Mouse (Mus musculus): ENCODE results near the gene Hist1h4i. TPM values are rescaled to one million over a fixed set of nuclear protein-coding genes. Genes with fewer than 3 reads are reported as not detected.
"Not testable (repeated sequence)": the region's sequence is repeated elsewhere in the genome, so short reads cannot be mapped to it uniquely, and the experiment has no call there.

Hist1h4i gene
- polyA plus RNA-seq, 1 experiment from 2014 or later = 18.0 TPM

GRCm38 (mm10) chr13:22039951-22040463, 1.2 kb downstream of the Hist1h4i start:
- Histone ChIP-seq H3K36me3 (ENCODE audit: control insufficient read depth, insufficient read depth, low read length) (no peaks in the 10 kb centered on the region), H3K27ac (ENCODE audit: low read depth, low read length) (peak overlapping the region; percentile 86; the same call in 1 of the 2 replicates), H3K4me1 (ENCODE audit: control insufficient read depth, insufficient read depth, low read length) (peaks cover 24% of the 10 kb centered on the region), H3K4me3 (ENCODE audit: low read depth, low read length) (peak overlapping the region; percentile 38), H3K4me2 (ENCODE audit: low read length) (peak overlapping the region; percentile 72), H3K27me3 (replicated peaks; ENCODE audit: control insufficient read depth, insufficient read depth, low read length) (no peaks in the 10 kb centered on the region), H3K9me3 (replicated peaks; ENCODE audit: control insufficient read depth, low read length) (no peaks in the 10 kb centered on the region), H3K9ac (ENCODE audit: low read length) (peak overlapping the region; percentile 62)
- 4% methylated on average over 2 of the region's 2 CpGs for WGBS
- DNase-seq (ENCODE audit: low spot score) = no peak
- ATAC-seq = no peak

GRCm38 (mm10) chr13:22039364-22039763, 1.8 kb downstream of the Hist1h4i start:
- H3K4me3 ChIP-seq (ENCODE audit: low read depth, low read length) = no peak overlapping the region
- H3K27me3 ChIP-seq (replicated peaks; ENCODE audit: control insufficient read depth, insufficient read depth, low read length) = no peaks in the 10 kb centered on the region
- H3K9me3 ChIP-seq (replicated peaks; ENCODE audit: control insufficient read depth, low read length) = no peaks in the 10 kb centered on the region
- no peak for ATAC-seq
- DNase-seq (ENCODE audit: low spot score) = no peak
- 54% methylated on average over 5 of the region's 5 CpGs for WGBS
- peak overlapping the region; percentile 72; the same call in 1 of the 2 replicates for H3K4me2 ChIP-seq (ENCODE audit: low read length)
- H3K9ac ChIP-seq (ENCODE audit: low read length) = no peak overlapping the region
- H3K36me3 ChIP-seq (ENCODE audit: control insufficient read depth, insufficient read depth, low read length) = no peaks in the 10 kb centered on the region
- H3K4me1 ChIP-seq (ENCODE audit: control insufficient read depth, insufficient read depth, low read length) = peaks cover 26% of the 10 kb centered on the region
- no peak overlapping the region for H3K27ac ChIP-seq (ENCODE audit: low read depth, low read length)

GRCm38 (mm10) chr13:22037415-22037814, 3.7 kb downstream of the Hist1h4i start:
- Histone ChIP-seq H3K4me2 (ENCODE audit: low read length) (0 out of 2 replicates have a peak overlapping the region, but pooled peaks have one; percentile 64), H3K4me1 (ENCODE audit: control insufficient read depth, insufficient read depth, low read length) (peaks cover 21% of the 10 kb centered on the region), H3K4me3 (ENCODE audit: low read depth, low read length) (no peak overlapping the region), H3K36me3 (ENCODE audit: control insufficient read depth, insufficient read depth, low read length) (no peaks in the 10 kb centered on the region), H3K9ac (ENCODE audit: low read length) (no peak overlapping the region), H3K27ac (ENCODE audit: low read depth, low read length) (no peak overlapping the region), H3K27me3 (replicated peaks; ENCODE audit: control insufficient read depth, insufficient read depth, low read length) (no peaks in the 10 kb centered on the region), H3K9me3 (replicated peaks; ENCODE audit: control insufficient read depth, low read length) (no peaks in the 10 kb centered on the region)
- no peak for ATAC-seq
- WGBS = 69% methylated on average over 2 of the region's 2 CpGs
- no peak for DNase-seq (ENCODE audit: low spot score)

- H3K4me1 ChIP-seq (ENCODE audit: control insufficient read depth, insufficient read depth, low read length) = peaks cover 18% of the 10 kb centered on the region
- no peaks in the 10 kb centered on the region for H3K36me3 ChIP-seq (ENCODE audit: control insufficient read depth, insufficient read depth, low read length)
- peak overlapping the region; percentile 35 for H3K4me3 ChIP-seq (ENCODE audit: low read depth, low read length)
- H3K9ac ChIP-seq (ENCODE audit: low read length) = peak overlapping the region; percentile 66
- H3K27ac ChIP-seq (ENCODE audit: low read depth, low read length) = peak overlapping the region; percentile 88
- ATAC-seq = no peak
- H3K4me2 ChIP-seq (ENCODE audit: low read length) = peak overlapping the region; percentile 64
- H3K9me3 ChIP-seq (replicated peaks; ENCODE audit: control insufficient read depth, low read length) = no peaks in the 10 kb centered on the region
- DNase-seq (ENCODE audit: low spot score) = no peak
- WGBS = 50% methylated on average over 3 of the region's 3 CpGs
- no peaks in the 10 kb centered on the region for H3K27me3 ChIP-seq (replicated peaks; ENCODE audit: control insufficient read depth, insufficient read depth, low read length)
Measured at GRCm38 (mm10) chr13:22036986-22037385, 4.2 kb downstream of the Hist1h4i start.

GRCm38 (mm10) chr13:22036149-22036956, 4.8 kb downstream of the Hist1h4i start:
- Histone ChIP-seq H3K36me3 (ENCODE audit: control insufficient read depth, insufficient read depth, low read length) (no peaks in the 10 kb centered on the region), H3K9ac (ENCODE audit: low read length) (peak overlapping the region; percentile 66), H3K27me3 (replicated peaks; ENCODE audit: control insufficient read depth, insufficient read depth, low read length) (no peaks in the 10 kb centered on the region), H3K4me1 (ENCODE audit: control insufficient read depth, insufficient read depth, low read length) (peaks cover 16% of the 10 kb centered on the region), H3K4me2 (ENCODE audit: low read length) (peak overlapping the region; percentile 64), H3K27ac (ENCODE audit: low read depth, low read length) (peak overlapping the region; percentile 88), H3K9me3 (replicated peaks; ENCODE audit: control insufficient read depth, low read length) (no peaks in the 10 kb centered on the region), H3K4me3 (ENCODE audit: low read depth, low read length) (peak overlapping the region; percentile 35)
- no peak for DNase-seq (ENCODE audit: low spot score)
- WGBS = 1% methylated on average over 18 of the region's 23 CpGs
- peak; percentile 1; the same call in 1 of the 2 replicates for ATAC-seq

GRCm38 (mm10) chr13:22035267-22036148, 5.7 kb downstream of the Hist1h4i start, which contains the start of the genes Hist1h2ah and Hist1h2bk:
Hist1h2ah (minus strand) TSS chr13:22035568.
Hist1h2bk (plus strand) TSS chr13:22035870.
- peak within 1 kb of the TSS; percentile 64 for H3K4me2 ChIP-seq (ENCODE audit: low read length)
- peak; percentile 98 for ATAC-seq
- not testable (repeated sequence) for H3K36me3 ChIP-seq (ENCODE audit: control insufficient read depth, insufficient read depth, low read length); H3K27me3 ChIP-seq (replicated peaks; ENCODE audit: control insufficient read depth, insufficient read depth, low read length); H3K9me3 ChIP-seq (replicated peaks; ENCODE audit: control insufficient read depth, low read length)
- H3K4me1 ChIP-seq (ENCODE audit: control insufficient read depth, insufficient read depth, low read length) = peaks cover 14% of the 10 kb centered on the region
- H3K9ac ChIP-seq (ENCODE audit: low read length) = peak within 1 kb of the TSS; percentile 66
- WGBS = under 1% methylated on average over 23 of the region's 69 CpGs
- DNase-seq (ENCODE audit: low spot score) = peak; percentile 99
- H3K27ac ChIP-seq (ENCODE audit: low read depth, low read length) = peak within 1 kb of the TSS; percentile 88
- H3K4me3 ChIP-seq (ENCODE audit: low read depth, low read length) = peak within 1 kb of the TSS; percentile 35

GRCm38 (mm10) chr13:22034443-22035266, 6.5 kb downstream of the Hist1h4i start:
- ATAC-seq = no peak
- H3K4me2 ChIP-seq (ENCODE audit: low read length) = peak overlapping the region; percentile 64
- H3K27ac ChIP-seq (ENCODE audit: low read depth, low read length) = peak overlapping the region; percentile 85
- H3K9me3 ChIP-seq (replicated peaks; ENCODE audit: control insufficient read depth, low read length) = no peaks in the 10 kb centered on the region
- H3K4me3 ChIP-seq (ENCODE audit: low read depth, low read length) = peak overlapping the region; percentile 35
- WGBS = under 1% methylated on average over 12 of the region's 14 CpGs
- H3K36me3 ChIP-seq (ENCODE audit: control insufficient read depth, insufficient read depth, low read length) = no peaks in the 10 kb centered on the region
- H3K27me3 ChIP-seq (replicated peaks; ENCODE audit: control insufficient read depth, insufficient read depth, low read length) = no peaks in the 10 kb centered on the region
- DNase-seq (ENCODE audit: low spot score) = no peak
- H3K9ac ChIP-seq (ENCODE audit: low read length) = peak overlapping the region; percentile 58
- H3K4me1 ChIP-seq (ENCODE audit: control insufficient read depth, insufficient read depth, low read length) = peaks cover 8% of the 10 kb centered on the region

Data from forebrain, embryonic 14.5 days (tissue).